Mouse (Mus musculus): ENCODE results near the gene Slc41a3. TPM values are rescaled to one million over a fixed set of nuclear protein-coding genes. Genes with fewer than 3 reads are reported as not detected.

The Slc41a3 gene
- polyA plus RNA-seq, 1 experiment = 5.4 TPM

GRCm38 (mm10) chr6:90688003-90688402 lies 83.5 kb downstream of the Slc41a3 start:
- TF ChIP-seq CTCF (IDR thresholded peaks at IDR 0.05; ENCODE audit: extremely low read depth, insufficient read depth, low read length) (no peak), POLR2A (IDR thresholded peaks at IDR 0.05; ENCODE audit: extremely low read depth, insufficient read depth, low read length) (no peak)
- Histone ChIP-seq H3K4me1 (ENCODE audit: control insufficient read depth, insufficient read depth, low read length) (peaks cover 15% of the 10 kb centered on the region), H3K4me3 (ENCODE audit: insufficient read depth, low read length) (no peak overlapping the region), H3K27ac (ENCODE audit: insufficient read depth, low read length) (no peak overlapping the region)

DNA sequence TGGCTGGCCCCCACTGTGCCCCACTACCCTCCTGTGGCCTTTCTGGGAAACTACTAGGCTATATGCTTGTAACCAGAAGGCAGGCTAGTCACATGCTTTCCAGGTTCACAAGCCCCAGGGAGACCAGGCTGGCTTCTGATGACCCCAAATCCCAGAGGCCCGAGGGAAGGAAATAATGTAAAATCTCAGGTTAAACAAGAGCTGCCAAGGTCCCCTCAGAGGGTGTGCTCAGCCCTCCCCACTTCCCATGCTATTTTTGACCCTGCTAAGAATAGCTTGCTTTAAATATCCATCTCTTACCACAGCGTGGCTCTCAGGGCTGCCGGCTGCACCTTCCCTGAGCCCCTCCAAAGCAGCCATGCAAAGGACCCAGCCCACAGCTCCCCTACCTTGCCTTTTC lies 84.2 kb downstream of the Slc41a3 start:
- TF ChIP-seq POLR2A (IDR thresholded peaks at IDR 0.05; ENCODE audit: extremely low read depth, insufficient read depth, low read length) (no peak), CTCF (IDR thresholded peaks at IDR 0.05; ENCODE audit: extremely low read depth, insufficient read depth, low read length) (no peak)
- H3K27ac ChIP-seq (ENCODE audit: insufficient read depth, low read length) = no peak overlapping the region

GRCm38 (mm10) chr6:90689500-90689899 lies 85.0 kb downstream of the Slc41a3 start:
- Histone ChIP-seq H3K4me3 (ENCODE audit: insufficient read depth, low read length) (no peak overlapping the region), H3K27ac (ENCODE audit: insufficient read depth, low read length) (no peak overlapping the region), H3K4me1 (ENCODE audit: control insufficient read depth, insufficient read depth, low read length) (peaks cover 15% of the 10 kb centered on the region)
- TF ChIP-seq POLR2A (IDR thresholded peaks at IDR 0.05; ENCODE audit: extremely low read depth, insufficient read depth, low read length) = no peak
- TF ChIP-seq CTCF (IDR thresholded peaks at IDR 0.05; ENCODE audit: extremely low read depth, insufficient read depth, low read length) = no peak

More for the DNA sequence above, 84.2 kb downstream of the Slc41a3 start:
- H3K4me1 ChIP-seq (ENCODE audit: control insufficient read depth, insufficient read depth, low read length) = peaks cover 15% of the 10 kb centered on the region
- H3K4me3 ChIP-seq (ENCODE audit: insufficient read depth, low read length) = no peak overlapping the region

DNA sequence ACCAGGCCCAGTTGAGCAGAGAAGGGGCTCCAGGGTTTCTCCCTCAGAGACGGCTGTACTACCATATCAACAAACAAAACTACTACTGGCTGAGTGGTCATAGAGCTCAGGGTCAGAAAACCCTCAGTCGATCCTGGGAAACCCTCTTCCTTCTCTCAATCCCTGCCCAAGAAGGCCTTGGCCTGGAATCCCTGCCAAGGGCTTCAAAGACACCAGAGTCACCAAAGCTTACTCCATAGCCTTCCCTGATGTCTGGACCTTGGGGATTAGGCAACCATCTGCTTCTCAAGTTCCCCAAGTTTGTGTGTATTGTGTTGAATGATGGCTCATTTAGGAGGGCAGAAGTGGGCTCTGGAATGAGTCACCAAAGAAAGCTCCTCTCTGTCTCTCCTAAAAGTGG lies 87.4 kb downstream of the Slc41a3 start:
- Histone ChIP-seq H3K27ac (ENCODE audit: insufficient read depth, low read length) (no peak overlapping the region), H3K4me3 (ENCODE audit: insufficient read depth, low read length) (no peak overlapping the region), H3K4me1 (ENCODE audit: control insufficient read depth, insufficient read depth, low read length) (peaks cover 21% of the 10 kb centered on the region)
- TF ChIP-seq POLR2A (IDR thresholded peaks at IDR 0.05; ENCODE audit: extremely low read depth, insufficient read depth, low read length) = no peak
- TF ChIP-seq CTCF (IDR thresholded peaks at IDR 0.05; ENCODE audit: extremely low read depth, insufficient read depth, low read length) = no peak

GRCm38 (mm10) chr6:90692404-90692803 lies 87.9 kb downstream of the Slc41a3 start:
- no peak overlapping the region for H3K27ac ChIP-seq (ENCODE audit: insufficient read depth, low read length)

GRCm38 (mm10) chr6:90695754-90696153 lies 91.2 kb downstream of the Slc41a3 start:
- Histone ChIP-seq H3K27ac (ENCODE audit: insufficient read depth, low read length) (peak overlapping the region; percentile 78), H3K4me3 (ENCODE audit: insufficient read depth, low read length) (no peak overlapping the region), H3K4me1 (ENCODE audit: control insufficient read depth, insufficient read depth, low read length) (peaks cover 29% of the 10 kb centered on the region)
- TF ChIP-seq CTCF (IDR thresholded peaks at IDR 0.05; ENCODE audit: extremely low read depth, insufficient read depth, low read length) (no peak), POLR2A (IDR thresholded peaks at IDR 0.05; ENCODE audit: extremely low read depth, insufficient read depth, low read length) (no peak)

More at GRCm38 (mm10) chr6:90692404-90692803, 87.9 kb downstream of the Slc41a3 start:
- peaks cover 24% of the 10 kb centered on the region for H3K4me1 ChIP-seq (ENCODE audit: control insufficient read depth, insufficient read depth, low read length)
- TF ChIP-seq POLR2A (IDR thresholded peaks at IDR 0.05; ENCODE audit: extremely low read depth, insufficient read depth, low read length) = no peak
- no peak for TF ChIP-seq CTCF (IDR thresholded peaks at IDR 0.05; ENCODE audit: extremely low read depth, insufficient read depth, low read length)
- H3K4me3 ChIP-seq (ENCODE audit: insufficient read depth, low read length) = no peak overlapping the region

Other genes with a start within 250 kb of the Slc41a3 start
- 17.3 and 18.2 TPM in 2 replicates for gene Zxdc, start 235.2 kb upstream of the Slc41a3 start, polyA plus RNA-seq (2012; rRNA removed)
- gene Cfap100, start 175.9 kb upstream of the Slc41a3 start, polyA plus RNA-seq (2012; rRNA removed) = 8.9 and 9.5 TPM in 2 replicates
- 31.9 and 33.0 TPM in 2 replicates for gene Klf15, start 142.1 kb upstream of the Slc41a3 start, polyA plus RNA-seq (2012; rRNA removed)
- gene Aldh1l1, start 118.3 kb upstream of the Slc41a3 start, polyA plus RNA-seq (2012; rRNA removed) = 77.0 and 83.1 TPM in 2 replicates

All from cortical plate, adult 2 months (tissue).